Mouse (Mus musculus) c-Kit-positive CD71-positive TER-119-negative erythroid progenitor cells, embryonic 14.5 days (primary cell): Measurements from ENCODE around the gene Peli2.

Experiments used
- DNase-seq: peaks from one replicate; pipeline ENCODE4 v3.0.0-alpha.2; 2013; ENCODE audit warnings: low read depth

The Peli2 gene

GRCm38 (mm10) chr14:48125971-48126370, 5.3 kb downstream of the Peli2 start:
- DNase-seq = no peak

GRCm38 (mm10) chr14:48126931-48127330, 6.3 kb downstream of the Peli2 start:
- DNase-seq = no peak

GRCm38 (mm10) chr14:48127609-48128185, 7.1 kb downstream of the Peli2 start:
- DNase-seq = no peak

- DNase-seq = no peak
Observed at GRCm38 (mm10) chr14:48128701-48129100, 8.1 kb downstream of the Peli2 start.

GRCm38 (mm10) chr14:48130021-48130420, 9.4 kb downstream of the Peli2 start:
- no peak for DNase-seq

GRCm38 (mm10) chr14:48130761-48131575, 10.3 kb downstream of the Peli2 start:
- no peak for DNase-seq

- DNase-seq = no peak
Observed at GRCm38 (mm10) chr14:48131576-48131922, 10.9 kb downstream of the Peli2 start.

GRCm38 (mm10) chr14:48132241-48132640, 11.6 kb downstream of the Peli2 start:
- no peak for DNase-seq

- DNase-seq = no peak
Observed at GRCm38 (mm10) chr14:48132865-48133802, 12.5 kb downstream of the Peli2 start.

- no peak for DNase-seq
Observed at GRCm38 (mm10) chr14:48134344-48134743, 13.7 kb downstream of the Peli2 start.

- no peak for DNase-seq
Observed at GRCm38 (mm10) chr14:48135816-48136345, 15.3 kb downstream of the Peli2 start.

GRCm38 (mm10) chr14:48137731-48138130, 17.1 kb downstream of the Peli2 start:
- DNase-seq = no peak

GRCm38 (mm10) chr14:48138138-48138537, 17.5 kb downstream of the Peli2 start:
- DNase-seq = no peak

GRCm38 (mm10) chr14:48139409-48139808, 18.8 kb downstream of the Peli2 start:
- DNase-seq = no peak

GRCm38 (mm10) chr14:48141694-48142093, 21.1 kb downstream of the Peli2 start:
- DNase-seq = no peak

- DNase-seq = no peak
Observed at GRCm38 (mm10) chr14:48142696-48143095, 22.1 kb downstream of the Peli2 start.

- DNase-seq = no peak
Observed at GRCm38 (mm10) chr14:48143141-48143540, 22.5 kb downstream of the Peli2 start.

GRCm38 (mm10) chr14:48144330-48144729, 23.7 kb downstream of the Peli2 start:
- DNase-seq = no peak

- DNase-seq = no peak
Observed at GRCm38 (mm10) chr14:48147688-48148087, 27.1 kb downstream of the Peli2 start.

- no peak for DNase-seq
Observed at GRCm38 (mm10) chr14:48148615-48149014, 28.0 kb downstream of the Peli2 start.

GRCm38 (mm10) chr14:48149351-48149750, 28.7 kb downstream of the Peli2 start:
- no peak for DNase-seq

GRCm38 (mm10) chr14:48150903-48151302, 30.3 kb downstream of the Peli2 start:
- DNase-seq = no peak
